Mouse (Mus musculus): ENCODE data around the gene 1700019A02Rik. TPM values are rescaled to one million over a fixed set of nuclear protein-coding genes. Genes with fewer than 3 reads are reported as not detected.

Gene 1700019A02Rik
- not detected in 2 replicates for polyA plus RNA-seq (2012; ENCODE audit: low replicate concordance)

DNA sequence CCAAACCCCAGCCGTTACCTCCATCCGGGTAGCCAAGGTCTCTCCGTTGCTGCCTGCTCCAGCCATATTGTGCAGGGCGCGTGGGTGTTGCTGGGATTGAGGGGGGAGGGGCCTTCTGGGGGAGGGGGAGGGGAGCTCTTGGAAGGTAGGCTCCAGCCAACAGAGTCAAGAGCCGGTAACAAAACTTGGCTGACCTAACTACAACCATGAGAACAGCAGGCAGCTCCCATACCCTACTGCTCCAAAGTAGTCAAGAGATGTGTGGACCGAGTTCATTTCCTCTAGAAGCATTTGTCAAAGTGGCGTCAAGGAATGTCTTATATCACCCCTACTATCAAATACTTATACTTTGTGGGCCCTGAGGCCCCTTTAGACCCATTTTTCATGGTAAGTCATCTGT is at the start of gene 1700019A02Rik:
Gene 1700019A02Rik (minus strand): TSS at position 101 of the 400 bp plus-strand sequence.

Other genes starting within 250 kb of the 1700019A02Rik start
- 0.08 TPM in 1 of 2 replicates, not detected in the other for gene 1700019D03Rik, start 167.5 kb downstream of the 1700019A02Rik start, polyA plus RNA-seq (2012; ENCODE audit: low replicate concordance)
- gene Mstn, start 126.0 kb downstream of the 1700019A02Rik start, polyA plus RNA-seq (2012; ENCODE audit: low replicate concordance), result not detected in 2 replicates
- gene Pms1, start 109.4 kb upstream of the 1700019A02Rik start, polyA plus RNA-seq (2012; ENCODE audit: low replicate concordance), result 0.65 and 1.1 TPM in 2 replicates
- gene Ormdl1, start 109.5 kb upstream of the 1700019A02Rik start, polyA plus RNA-seq (2012; ENCODE audit: low replicate concordance), result 0.09 and 2.4 TPM in 2 replicates
- not detected in 2 replicates for gene Gm28778, start 109.5 kb upstream of the 1700019A02Rik start, polyA plus RNA-seq (2012; ENCODE audit: low replicate concordance)
- gene Osgepl1, start 126.0 kb upstream of the 1700019A02Rik start, polyA plus RNA-seq (2012; ENCODE audit: low replicate concordance), result 0.33 and 2.6 TPM in 2 replicates
- not detected in 2 replicates for gene Asdurf, start 165.0 kb upstream of the 1700019A02Rik start, polyA plus RNA-seq (2012; ENCODE audit: low replicate concordance)
- not detected in 2 replicates for gene Gm28551, start 165.0 kb upstream of the 1700019A02Rik start, polyA plus RNA-seq (2012; ENCODE audit: low replicate concordance)
- gene Asnsd1, start 165.1 kb upstream of the 1700019A02Rik start, polyA plus RNA-seq (2012; ENCODE audit: low replicate concordance), result 7.9 and 21.4 TPM in 2 replicates